Mouse (Mus musculus) heart, embryonic 13.5 days (tissue): ENCODE measurements around the gene Pds5b. TPM values are rescaled to one million over a fixed set of nuclear protein-coding genes. Genes with fewer than 3 reads are reported as not detected.
A peak's percentile ranks its signal among the peaks of the same experiment; 100 is the strongest.
"Not testable (repeated sequence)": the region's sequence is repeated elsewhere in the genome, so short reads cannot be mapped to it uniquely, and the experiment has no call there.

Source experiments
- ATAC-seq: fragments of 200-750 bp; cut with Nextera tagmentation; 2 replicates; pipeline ENCODE4 v1.8.0; 2017; ENCODE audit warnings: moderate TSS enrichment; ENCODE audit not compliant: insufficient number of reproducible peaks, low FRiP score, low TSS enrichment; ENCODE audit errors: extremely low read depth
- H3K27ac ChIP-seq: fragments of 300-500 bp; sonication (generic); replicated peaks from 2 replicates; pipeline ENCODE4 v1.5.1; 2015; ENCODE audit warnings: moderate library complexity, mild to moderate bottlenecking, inconsistent platforms
- H3K27me3 ChIP-seq: fragments of 300-500 bp; sonication (generic); replicated peaks from 2 replicates; pipeline ENCODE4 v1.6.1; 2015; ENCODE audit warnings: mild to moderate bottlenecking, inconsistent platforms
- H3K36me3 ChIP-seq: fragments of 300-500 bp; sonication (generic); 2 replicates; pipeline ENCODE4 v1.6.1; 2015; ENCODE audit warnings: mild to moderate bottlenecking, inconsistent platforms
- H3K4me1 ChIP-seq: fragments of 300-500 bp; sonication (generic); 2 replicates; pipeline ENCODE4 v1.6.1; 2015; ENCODE audit warnings: inconsistent platforms
- H3K4me2 ChIP-seq: fragments of 300-500 bp; sonication (generic); 2 replicates; pipeline ENCODE4 v1.6.1; 2015; ENCODE audit warnings: inconsistent platforms, mild to moderate bottlenecking, moderate library complexity
- H3K4me3 ChIP-seq: fragments of 300-500 bp; sonication (generic); 2 replicates; pipeline ENCODE4 v1.5.1; 2015; ENCODE audit warnings: moderate library complexity, mild to moderate bottlenecking, inconsistent platforms
- H3K9ac ChIP-seq: fragments of 300-500 bp; sonication (generic); 2 replicates; pipeline ENCODE4 v1.6.1; 2015; ENCODE audit warnings: inconsistent platforms, mild to moderate bottlenecking, moderate library complexity
- H3K9me3 ChIP-seq: fragments of 300-500 bp; sonication (generic); 2 replicates; pipeline ENCODE4 v1.6.1; 2016; ENCODE audit warnings: inconsistent platforms
- WGBS: fragments of 180-500 bp; shearing (Covaris S2); methylation state at CpG from one replicate; pipeline ENCODE4 v1.1.7; 2015; ENCODE audit warnings: mixed read lengths; 5-methylcytosine and 5-hydroxymethylcytosine counted together
- polyA plus RNA-seq: library from polyadenylated mRNA; unstranded; fragments of >200 nt; fragmentation: Nextera tagmentation; extraction: Ambion mirVana; gene quantifications from 2 replicates; pipeline ENCODE4 v1.2.1, GENCODE M21; 2015

Pds5b gene
- polyA plus RNA-seq: 17.6 and 18.0 TPM in 2 replicates

DNA sequence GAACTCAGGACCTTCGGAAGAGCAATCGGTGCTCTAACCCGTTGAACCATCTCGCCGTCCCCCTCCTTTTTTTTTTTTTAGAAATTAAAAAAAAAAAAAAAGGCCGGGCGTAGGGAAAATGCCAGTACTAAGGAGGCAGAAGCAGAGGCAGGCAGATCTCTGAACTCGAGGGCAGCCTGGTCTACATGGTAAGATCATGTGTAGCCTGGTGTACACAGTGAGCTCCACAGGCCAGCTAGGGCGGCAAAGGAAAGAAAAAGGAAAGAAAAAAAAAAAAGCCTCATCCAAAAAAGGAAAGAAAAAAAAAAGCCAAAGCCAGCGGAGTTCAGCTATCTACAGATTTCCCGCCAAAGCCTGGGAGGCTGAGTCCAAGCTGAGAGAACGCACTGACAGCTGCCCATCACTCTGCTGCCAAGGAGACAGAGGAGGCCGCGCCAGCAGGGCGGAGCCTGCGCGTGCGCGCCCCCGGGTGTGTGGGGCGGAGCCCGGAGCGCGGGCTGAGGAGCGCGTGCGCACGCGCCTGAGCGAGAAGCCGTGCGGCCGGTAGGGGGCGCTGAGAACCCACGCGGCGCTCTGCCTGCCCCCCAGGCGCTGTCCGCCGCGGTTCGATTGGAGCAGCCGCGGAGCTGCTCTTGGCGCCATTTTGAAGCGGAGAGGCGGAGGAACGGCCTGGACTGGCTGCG, at the start of gene Pds5b:
Pds5b (plus strand) TSS at position 587 of the 683 bp plus-strand sequence.
- H3K27me3 ChIP-seq: no peaks in the 10 kb centered on the region
- peak within 1 kb of the TSS; percentile 97 for H3K9ac ChIP-seq
- H3K4me3 ChIP-seq: peak within 1 kb of the TSS; percentile 87
- H3K9me3 ChIP-seq: no peaks in the 10 kb centered on the region
- peak; percentile 92 for ATAC-seq
- 13% methylated on average over 48 of the region's 49 CpGs for WGBS
- peaks cover 21% of the 10 kb centered on the region for H3K4me1 ChIP-seq
- no peaks in the 10 kb centered on the region for H3K36me3 ChIP-seq
- peak within 1 kb of the TSS; percentile 75 for H3K4me2 ChIP-seq
- peak within 1 kb of the TSS; percentile 95 for H3K27ac ChIP-seq

DNA sequence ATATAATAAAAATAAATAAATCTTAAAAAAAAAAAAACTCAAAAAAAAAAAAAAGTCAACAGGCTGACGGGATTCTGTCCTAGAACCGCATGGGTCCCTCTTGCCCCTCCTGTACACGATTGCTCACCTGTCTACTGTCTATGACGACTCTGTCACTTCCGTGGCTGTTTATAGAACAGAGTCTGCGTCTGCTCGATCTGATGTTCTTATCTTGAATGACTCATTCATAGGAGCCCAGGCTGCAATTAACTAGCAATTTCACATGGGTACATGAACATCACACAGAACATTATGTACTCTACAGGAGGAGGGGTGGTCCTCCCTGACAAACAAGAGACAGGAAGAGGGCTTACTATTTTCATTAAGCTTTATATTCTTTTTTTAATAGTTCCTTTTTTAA, 48.0 kb upstream of the Pds5b start:
- no peak overlapping the region for H3K4me3 ChIP-seq
- H3K4me2 ChIP-seq: no peak overlapping the region
- H3K9me3 ChIP-seq: no peaks in the 10 kb centered on the region
- H3K36me3 ChIP-seq: peaks cover 33% of the 10 kb centered on the region
- ATAC-seq: no peak
- WGBS: 30% methylated on average over 7 of the region's 7 CpGs
- H3K27me3 ChIP-seq: no peaks in the 10 kb centered on the region
- H3K4me1 ChIP-seq: peaks cover 24% of the 10 kb centered on the region
- no peak overlapping the region for H3K27ac ChIP-seq
- no peak overlapping the region for H3K9ac ChIP-seq

DNA sequence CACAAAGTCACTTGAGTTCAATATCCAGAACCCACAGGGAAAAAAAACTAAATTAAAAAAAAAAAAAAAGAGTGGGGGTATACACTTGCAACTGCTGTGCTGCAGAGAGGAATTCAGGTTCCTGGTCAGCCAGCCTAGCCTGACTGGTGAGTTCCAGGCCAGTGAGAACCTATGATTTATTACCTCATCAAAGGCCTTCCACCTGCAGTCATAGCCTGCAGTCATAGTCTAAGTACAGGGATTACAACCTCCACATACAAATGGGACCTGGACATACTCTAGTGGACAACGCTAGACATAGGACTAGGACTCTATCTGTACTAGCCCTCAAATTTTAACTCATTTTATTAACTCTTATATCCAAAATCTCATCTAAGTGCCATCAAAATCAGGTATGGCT, 44.3 kb upstream of the Pds5b start:
- H3K4me1 ChIP-seq: peaks cover 8% of the 10 kb centered on the region
- no peaks in the 10 kb centered on the region for H3K9me3 ChIP-seq
- H3K4me2 ChIP-seq: no peak overlapping the region
- H3K27me3 ChIP-seq: no peaks in the 10 kb centered on the region
- H3K9ac ChIP-seq: no peak overlapping the region
- H3K36me3 ChIP-seq: peaks cover 47% of the 10 kb centered on the region
- no peak overlapping the region for H3K27ac ChIP-seq
- no peak for ATAC-seq
- WGBS: 94% methylated on average over 1 of the region's 1 CpGs
- H3K4me3 ChIP-seq: no peak overlapping the region

DNA sequence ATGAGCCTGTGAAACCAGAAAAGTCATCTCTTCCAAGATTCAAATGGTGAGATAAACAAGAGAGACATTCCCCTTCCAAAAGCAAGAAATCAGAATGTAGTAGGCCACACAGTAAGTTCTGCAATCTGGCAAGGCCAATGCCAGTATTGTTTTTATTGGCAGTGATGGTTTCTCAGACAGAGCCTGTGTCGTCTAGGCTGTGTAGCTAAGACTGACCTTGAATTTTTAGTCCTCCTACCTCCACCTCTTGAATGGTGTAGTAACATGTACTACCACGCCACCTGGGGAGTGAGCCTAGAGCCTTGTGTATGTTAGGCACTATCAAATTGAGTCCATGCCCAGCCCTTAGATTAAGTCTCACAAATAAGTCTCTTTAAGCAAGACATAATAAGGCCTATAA, 43.8 kb upstream of the Pds5b start:
- peaks cover 47% of the 10 kb centered on the region for H3K36me3 ChIP-seq
- H3K4me3 ChIP-seq: no peak overlapping the region
- H3K27me3 ChIP-seq: no peaks in the 10 kb centered on the region
- H3K27ac ChIP-seq: no peak overlapping the region
- 69% methylated on average over 2 of the region's 2 CpGs for WGBS
- H3K4me1 ChIP-seq: peaks cover 8% of the 10 kb centered on the region
- H3K9ac ChIP-seq: no peak overlapping the region
- ATAC-seq: no peak
- no peak overlapping the region for H3K4me2 ChIP-seq
- H3K9me3 ChIP-seq: no peaks in the 10 kb centered on the region

DNA sequence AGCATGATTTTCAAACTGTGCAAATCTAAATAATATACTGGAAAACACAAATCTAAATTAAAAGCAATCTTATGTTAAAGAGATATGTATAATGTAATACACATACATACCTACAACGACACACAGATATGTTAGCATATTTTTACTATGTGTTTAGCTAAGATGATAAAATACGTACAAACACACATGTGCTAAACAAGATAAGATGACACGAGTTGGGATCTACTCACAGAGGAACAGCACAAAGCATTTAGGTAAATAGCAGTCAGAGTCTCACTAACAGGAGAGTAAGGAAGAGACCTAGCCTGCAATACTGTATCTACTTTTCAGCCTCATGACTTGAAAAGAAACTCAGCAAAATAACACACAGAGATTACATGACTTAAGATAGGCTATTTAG, 32.1 kb upstream of the Pds5b start:
- Histone ChIP-seq H3K27me3 (no peaks in the 10 kb centered on the region), H3K9ac (no peak overlapping the region), H3K4me3 (no peak overlapping the region), H3K4me2 (no peak overlapping the region), H3K27ac (no peak overlapping the region), H3K4me1 (no peaks in the 10 kb centered on the region), H3K9me3 (no peaks in the 10 kb centered on the region), H3K36me3 (peaks cover 77% of the 10 kb centered on the region)
- WGBS: 73% methylated on average over 3 of the region's 3 CpGs
- no peak for ATAC-seq

DNA sequence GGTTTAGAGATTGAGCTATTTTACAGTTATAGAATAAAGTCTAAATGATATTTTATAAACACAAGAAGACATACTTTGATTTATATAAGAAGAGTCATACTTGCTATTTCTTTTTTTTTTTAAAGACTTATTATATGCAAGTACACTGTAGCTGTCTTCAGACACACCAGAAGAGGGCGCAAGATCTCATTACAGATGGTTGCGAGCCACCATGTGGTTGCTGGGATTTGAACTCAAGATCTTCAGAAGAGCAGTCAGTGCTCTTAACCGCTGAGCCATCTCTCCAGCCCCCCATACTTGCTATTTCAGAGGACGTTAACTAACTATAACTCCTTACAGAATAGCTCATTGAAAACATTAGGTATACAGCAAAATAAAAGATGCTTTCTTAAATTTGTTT, 30.1 kb upstream of the Pds5b start:
- not testable (repeated sequence) for H3K9ac ChIP-seq, ATAC-seq, H3K27me3 ChIP-seq, H3K27ac ChIP-seq, H3K9me3 ChIP-seq, H3K4me1 ChIP-seq, H3K4me2 ChIP-seq, H3K4me3 ChIP-seq
- H3K36me3 ChIP-seq: peaks cover 72% of the 10 kb centered on the region
- 92% methylated on average over 4 of the region's 4 CpGs for WGBS

DNA sequence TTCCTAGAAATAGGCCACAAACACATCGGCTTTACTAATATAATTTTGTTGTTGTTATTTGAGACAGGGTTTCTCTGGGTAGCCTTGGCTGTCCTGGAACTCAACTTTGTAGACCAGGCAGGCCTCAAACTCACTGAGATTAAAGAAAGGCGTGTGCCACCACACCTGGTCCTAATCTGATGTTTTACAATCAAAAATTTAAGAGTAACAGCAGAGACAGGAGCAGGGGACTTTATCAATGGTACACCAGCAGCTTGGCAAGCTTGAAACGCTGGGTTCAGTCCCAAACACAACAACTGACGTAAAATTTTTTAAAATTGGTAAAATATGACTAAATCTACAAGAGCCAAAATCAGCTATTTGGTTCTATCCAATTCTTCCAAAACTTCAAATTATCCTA, 28.6 kb upstream of the Pds5b start:
- Histone ChIP-seq H3K27me3 (no peaks in the 10 kb centered on the region), H3K36me3 (peaks cover 82% of the 10 kb centered on the region), H3K4me2 (no peak overlapping the region), H3K9me3 (no peaks in the 10 kb centered on the region), H3K4me3 (no peak overlapping the region), H3K9ac (no peak overlapping the region), H3K4me1 (no peaks in the 10 kb centered on the region), H3K27ac (no peak overlapping the region)
- ATAC-seq: no peak
- WGBS: 86% methylated on average over 4 of the region's 4 CpGs

DNA sequence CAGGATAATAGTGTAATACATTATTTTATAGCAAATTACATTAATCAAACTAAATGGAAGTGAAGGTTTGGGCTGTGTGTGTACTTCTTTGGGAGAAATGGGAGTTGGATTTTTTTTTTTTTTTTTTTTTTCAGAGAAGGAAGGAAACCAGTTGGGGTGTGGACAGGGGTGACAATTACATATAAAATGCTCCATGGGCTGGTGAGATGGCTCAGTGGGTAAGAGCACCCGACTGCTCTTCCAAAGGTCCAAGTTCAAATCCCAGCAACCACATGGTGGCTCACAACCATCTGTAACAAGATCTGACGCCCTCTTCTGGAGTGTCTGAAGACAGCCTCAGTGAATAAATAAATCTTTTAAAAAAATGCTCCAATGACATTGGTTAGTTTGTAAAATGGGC, 21.0 kb upstream of the Pds5b start:
- H3K4me2 ChIP-seq: no peak overlapping the region
- H3K36me3 ChIP-seq: peaks cover 28% of the 10 kb centered on the region
- no peak overlapping the region for H3K4me3 ChIP-seq
- peaks cover 11% of the 10 kb centered on the region for H3K4me1 ChIP-seq
- H3K27ac ChIP-seq: no peak overlapping the region
- ATAC-seq: no peak
- no peaks in the 10 kb centered on the region for H3K27me3 ChIP-seq
- H3K9me3 ChIP-seq: no peaks in the 10 kb centered on the region
- no peak overlapping the region for H3K9ac ChIP-seq
- 84% methylated on average over 2 of the region's 2 CpGs for WGBS

DNA sequence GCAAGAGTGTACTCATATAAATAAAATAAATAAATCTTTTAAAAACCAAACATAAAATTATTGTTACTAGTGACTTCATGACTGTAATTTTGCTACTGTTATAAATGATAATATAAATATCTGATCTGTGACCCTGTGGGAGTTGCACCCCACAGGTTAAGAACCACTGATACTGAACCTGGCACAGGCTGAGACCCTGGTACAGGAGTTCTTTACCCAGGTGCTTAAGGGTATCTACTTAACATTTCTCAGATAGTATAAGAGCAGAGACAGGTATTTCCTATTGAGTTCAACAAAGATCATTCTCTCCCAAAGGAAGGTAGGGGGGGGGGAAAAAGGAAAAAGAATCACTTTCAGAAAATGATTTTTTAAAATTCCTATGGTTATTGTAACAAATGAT, 19.0 kb upstream of the Pds5b start:
- H3K9ac ChIP-seq: no peak overlapping the region
- peaks cover 22% of the 10 kb centered on the region for H3K36me3 ChIP-seq
- no peak for ATAC-seq
- no peaks in the 10 kb centered on the region for H3K9me3 ChIP-seq
- no peak overlapping the region for H3K27ac ChIP-seq
- no peak overlapping the region for H3K4me2 ChIP-seq
- H3K27me3 ChIP-seq: no peaks in the 10 kb centered on the region
- H3K4me3 ChIP-seq: no peak overlapping the region
- H3K4me1 ChIP-seq: peaks cover 25% of the 10 kb centered on the region

DNA sequence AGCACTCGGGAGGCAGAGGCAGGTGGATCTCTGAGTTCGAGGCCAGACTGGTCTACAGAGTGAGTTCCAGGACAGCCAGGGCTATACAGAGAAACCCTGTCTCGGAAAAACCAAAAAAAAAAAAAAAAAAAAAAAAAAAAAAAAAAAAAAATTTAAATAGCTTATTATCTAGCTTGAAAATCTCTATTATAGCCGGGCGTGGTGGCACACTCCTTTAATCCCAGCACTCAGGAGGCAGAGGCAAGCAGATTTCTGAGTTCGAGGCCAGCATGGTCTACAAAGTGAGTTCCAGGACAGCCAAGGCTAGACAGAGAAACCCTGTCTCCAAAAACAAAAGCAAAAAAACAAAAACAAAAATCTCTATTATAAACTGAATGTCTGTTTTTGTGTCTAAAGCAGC, 14.1 kb upstream of the Pds5b start:
- H3K9ac ChIP-seq, ATAC-seq, H3K4me2 ChIP-seq, H3K4me3 ChIP-seq, H3K9me3 ChIP-seq, H3K27me3 ChIP-seq, H3K27ac ChIP-seq: not testable (repeated sequence)
- H3K4me1 ChIP-seq: peaks cover 58% of the 10 kb centered on the region
- H3K36me3 ChIP-seq: peaks cover 43% of the 10 kb centered on the region
- 82% methylated on average over 6 of the region's 6 CpGs for WGBS

DNA sequence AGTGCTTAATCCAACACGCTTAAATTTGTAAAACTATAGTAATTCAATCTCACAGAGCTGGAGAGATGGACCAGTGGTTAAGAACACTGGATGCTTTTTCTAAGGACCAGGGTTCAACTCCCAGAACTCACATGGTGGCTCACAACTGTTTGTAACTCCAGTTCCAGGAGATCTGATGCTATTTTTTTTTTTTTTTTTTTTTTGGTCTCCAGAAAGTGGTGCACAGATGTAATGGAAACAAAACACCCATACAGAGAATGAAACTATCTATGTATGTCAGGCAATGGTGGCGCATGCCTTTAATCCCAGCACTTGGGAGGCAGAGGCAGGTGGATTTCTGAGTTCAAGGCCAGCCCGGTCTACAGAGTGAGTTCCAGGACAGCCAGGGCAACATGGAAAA, 13.2 kb upstream of the Pds5b start:
- 96% methylated on average over 3 of the region's 3 CpGs for WGBS
- H3K9ac ChIP-seq, H3K4me3 ChIP-seq, H3K27ac ChIP-seq, H3K27me3 ChIP-seq, ATAC-seq, H3K9me3 ChIP-seq: not testable (repeated sequence)
- peaks cover 55% of the 10 kb centered on the region for H3K4me1 ChIP-seq
- H3K36me3 ChIP-seq: peaks cover 43% of the 10 kb centered on the region
- H3K4me2 ChIP-seq: peak overlapping the region; percentile 44

DNA sequence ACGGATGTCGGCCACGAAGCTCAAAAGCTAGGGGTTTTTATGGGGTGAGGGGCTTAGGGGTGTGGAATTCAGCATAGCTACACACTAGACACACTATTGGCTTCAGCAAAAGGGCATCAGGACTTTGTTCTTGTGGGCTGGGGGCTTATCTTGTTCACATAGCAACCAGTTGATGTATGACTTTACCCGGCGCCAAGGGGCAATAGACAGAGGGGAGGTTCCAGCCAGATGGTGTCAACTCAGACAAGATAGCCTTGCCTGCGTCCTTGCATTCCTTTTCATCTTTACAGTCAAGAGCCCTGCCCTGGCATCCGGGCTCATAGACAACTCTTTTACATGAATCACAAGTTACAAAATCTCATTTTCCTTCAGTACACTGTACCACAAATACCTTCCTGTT, 9.6 kb upstream of the Pds5b start:
- Histone ChIP-seq H3K36me3 (peaks cover 30% of the 10 kb centered on the region), H3K4me3 (peak overlapping the region; percentile 99), H3K27ac (peak overlapping the region; percentile 48; the same call in 1 of the 2 replicates), H3K4me2 (peak overlapping the region; percentile 83), H3K9ac (peak overlapping the region; percentile 61; the same call in 1 of the 2 replicates), H3K4me1 (peaks cover 34% of the 10 kb centered on the region)
- not testable (repeated sequence) for H3K9me3 ChIP-seq, ATAC-seq, H3K27me3 ChIP-seq
- 22% methylated on average over 7 of the region's 7 CpGs for WGBS
